Mouse (Mus musculus): ENCODE data around the gene Gtf2ird1. TPM values are rescaled to one million over a fixed set of nuclear protein-coding genes. Genes with fewer than 3 reads are reported as not detected.

Gtf2ird1 gene
- polyA plus RNA-seq, 1 experiment from 2014 or later = 153 TPM

Small RNA genes lying within 50 kb of the gene (microRNA-seq; reads per million reads assigned to microRNA genes)
- gene Gm26340 (not detected), gene Mir3965 (not detected)

Other genes with a start within 250 kb of the Gtf2ird1 start
- 1.5 and 1.7 TPM in 2 replicates for gene Ncf1, start 227.1 kb downstream of the Gtf2ird1 start, polyA plus RNA-seq (2016; fragmentation: Nextera tagmentation; extraction: Ambion mirVana)
- gene Gtf2i, start 142.0 kb downstream of the Gtf2ird1 start, polyA plus RNA-seq (2016; fragmentation: Nextera tagmentation; extraction: Ambion mirVana) = 180 and 204 TPM in 2 replicates
- 5.9 and 7.1 TPM in 2 replicates for gene Clip2, start 95.7 kb upstream of the Gtf2ird1 start, polyA plus RNA-seq (2016; fragmentation: Nextera tagmentation; extraction: Ambion mirVana)
- gene Syna, start 103.5 kb upstream of the Gtf2ird1 start, polyA plus RNA-seq (2016; fragmentation: Nextera tagmentation; extraction: Ambion mirVana) = 0.06 and 0.08 TPM in 2 replicates
- 431 and 443 TPM in 2 replicates for gene Rfc2, start 124.7 kb upstream of the Gtf2ird1 start, polyA plus RNA-seq (2016; fragmentation: Nextera tagmentation; extraction: Ambion mirVana)
- 4.0 and 4.5 TPM in 2 replicates for gene Lat2, start 158.3 kb upstream of the Gtf2ird1 start, polyA plus RNA-seq (2016; fragmentation: Nextera tagmentation; extraction: Ambion mirVana)
- gene Eif4h, start 182.8 kb upstream of the Gtf2ird1 start, polyA plus RNA-seq (2016; fragmentation: Nextera tagmentation; extraction: Ambion mirVana) = 664 and 686 TPM in 2 replicates
- 4.4 and 5.3 TPM in 2 replicates for gene Limk1, start 231.9 kb upstream of the Gtf2ird1 start, polyA plus RNA-seq (2016; fragmentation: Nextera tagmentation; extraction: Ambion mirVana)